ENCODE assay signal across 25 mouse cellular contexts in the genomic region with DNA sequence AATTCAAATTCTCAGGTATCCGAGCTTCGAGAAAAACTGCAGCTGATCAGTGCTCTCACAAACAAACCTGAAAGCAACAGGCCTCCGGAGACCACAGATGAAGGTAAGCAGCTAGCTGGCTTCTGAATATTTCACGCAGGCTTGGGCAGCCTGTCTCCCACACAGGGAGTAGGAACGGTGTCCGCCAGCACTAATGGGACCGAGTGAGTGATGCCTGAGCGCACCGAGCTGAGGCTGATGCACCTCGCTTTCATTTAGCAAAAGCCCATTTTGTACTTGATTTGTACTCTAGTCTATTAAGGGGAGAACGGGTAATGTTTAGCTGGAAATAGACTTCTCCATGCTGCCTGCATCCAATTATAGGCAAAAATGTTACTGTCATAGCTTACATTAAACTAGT. TPM values are rescaled to one million over a fixed set of nuclear protein-coding genes. Genes with fewer than 3 reads are reported as not detected.
DNase-seq lines count a peak whose midpoint lies in the region; ATAC-seq lines count a peak whose summit lies in the region.
"Had no signal": no experiment of that assay in that cellular context is flagged by ENCODE, and none has a peak within 500 bp of the region (broad histone marks: within the 10 kb centered on the region; RNA-seq: fewer than 3 reads in every experiment).

No protein-coding gene starts in this region.

- whole genome bisulfite sequencing in hindbrain, embryonic 15.5 days = 81% methylated on average over 11 of the region's 11 CpGs
- WGBS in hindbrain, embryonic 10.5 days = 92% methylated on average over 11 of the region's 11 CpGs

- H3K9ac ChIP-seq in hindbrain, embryonic 15.5 days = no peak overlapping the region
- H3K9ac ChIP-seq: embryonic facial prominence, embryonic 13.5 days; embryonic facial prominence, embryonic 15.5 days; forebrain, embryonic 12.5 days had no signal

- H3K9me3 ChIP-seq in hindbrain, embryonic 15.5 days = no peaks in the 10 kb centered on the region
- no peaks in the 10 kb centered on the region for H3K9me3 ChIP-seq in hindbrain, embryonic 10.5 days
- H3K9me3 ChIP-seq: embryonic facial prominence, embryonic 13.5 days; embryonic facial prominence, embryonic 15.5 days; forebrain, embryonic 10.5 days; forebrain, embryonic 12.5 days had no signal

- 0 out of 2 replicates have a peak, but pooled peaks have one; percentile 38 for ATAC-seq in hindbrain, embryonic 15.5 days (ENCODE audit: low FRiP score, low read depth)
- ATAC-seq: forebrain, embryonic 14.5 days; forebrain, embryonic 16.5 days had no signal

- DNase-seq in heart, adult 11 months = peak; percentile 66
- no peak for DNase-seq in heart, postnatal 14 days
- no peak for DNase-seq in hindbrain, embryonic 10.5 days (ENCODE audit: low spot score)
- DNase-seq: adrenal gland, adult 2 months; adrenal gland, postnatal 10 days; adrenal gland, postnatal 25 days; cerebellum, adult 11 months; cerebellum, adult 18-20 months; cerebellum, adult 8-10 months; cerebellum, adult 9-11 months; cerebellum, postnatal 14 days; cerebellum, postnatal 36 days; embryo, embryonic 11 days had no signal

- H3K36me3 ChIP-seq in hindbrain, embryonic 15.5 days = peaks cover 41% of the 10 kb centered on the region
- H3K36me3 ChIP-seq in hindbrain, embryonic 10.5 days = peaks cover 90% of the 10 kb centered on the region

- no peak overlapping the region for H3K27ac ChIP-seq in hindbrain, embryonic 15.5 days (replicated peaks)
- no peak overlapping the region for H3K27ac ChIP-seq in hindbrain, embryonic 10.5 days
- H3K27ac ChIP-seq: embryonic facial prominence, embryonic 13.5 days; embryonic facial prominence, embryonic 15.5 days; forebrain, embryonic 10.5 days; forebrain, embryonic 12.5 days had no signal

- no peak overlapping the region for H3K4me3 ChIP-seq in hindbrain, embryonic 15.5 days
- no peak overlapping the region for H3K4me3 ChIP-seq in hindbrain, embryonic 10.5 days
- H3K4me3 ChIP-seq: embryonic facial prominence, embryonic 13.5 days; embryonic facial prominence, embryonic 15.5 days; erythroblast, embryonic 14.5 days; forebrain, embryonic 10.5 days; forebrain, embryonic 12.5 days had no signal

- H3K4me2 ChIP-seq in hindbrain, embryonic 15.5 days = no peak overlapping the region
- H3K4me2 ChIP-seq: embryonic facial prominence, embryonic 13.5 days; embryonic facial prominence, embryonic 15.5 days; forebrain, embryonic 12.5 days had no signal

- intact Hi-C loops in heart, postnatal 14 days (cut with DNase I) = no loop called here

- H3K27me3 ChIP-seq in hindbrain, embryonic 15.5 days = no peaks in the 10 kb centered on the region
- H3K27me3 ChIP-seq in hindbrain, embryonic 10.5 days (ENCODE audit: insufficient read depth, poor library complexity, severe bottlenecking) = no peaks in the 10 kb centered on the region
- H3K27me3 ChIP-seq: embryonic facial prominence, embryonic 13.5 days; embryonic facial prominence, embryonic 15.5 days; forebrain, embryonic 12.5 days had no signal

- H3K4me1 ChIP-seq in hindbrain, embryonic 15.5 days (replicated peaks) = no peaks in the 10 kb centered on the region
- 0 out of 2 replicates have a peak, but pooled peaks cover 6% of the 10 kb centered on the region for H3K4me1 ChIP-seq in hindbrain, embryonic 10.5 days (replicated peaks)
- H3K4me1 ChIP-seq: forebrain, embryonic 10.5 days; forebrain, embryonic 12.5 days had no signal

RNA-seq across cellular contexts. Expression of a gene that starts 16.2 kb away (rescaled TPM):
- total RNA-seq in heart, postnatal 14 days (2021) = under 1 TPM in 1 of 2 experiments, not detected in 1; 0.39 TPM
- polyA plus RNA-seq in hindbrain, embryonic 15.5 days (2015; fragmentation: Nextera tagmentation; extraction: Ambion mirVana) = 0.83 and 0.91 TPM in 2 replicates
- polyA plus RNA-seq in hindbrain, embryonic 10.5 days (2016; fragmentation: Nextera tagmentation; extraction: Ambion mirVana) = 0.20 TPM in 1 of 2 replicates, not detected in the other
- total RNA-seq: ES-E14, MEL had no signal
- polyA plus RNA-seq: C2C12; embryonic facial prominence, embryonic 11.5 days; erythroblast, embryonic 14.5 days; forebrain, embryonic 14.5 days had no signal

RNA-seq across cellular contexts. Expression of a gene that starts 20.0 kb away (rescaled TPM):
- total RNA-seq in heart, postnatal 14 days (2021) = 10 to 100 TPM; 60.6 to 63.0 TPM
- 36.9 and 39.9 TPM in 2 replicates for polyA plus RNA-seq in hindbrain, embryonic 15.5 days (2015; fragmentation: Nextera tagmentation; extraction: Ambion mirVana)
- 38.3 and 49.9 TPM in 2 replicates for polyA plus RNA-seq in hindbrain, embryonic 10.5 days (2016; fragmentation: Nextera tagmentation; extraction: Ambion mirVana)

RNA-seq across cellular contexts. Expression of a gene that starts 27.0 kb away (rescaled TPM):
- total RNA-seq in heart, postnatal 14 days (2021) = 10 to 100 TPM; 34.0 to 35.3 TPM
- polyA plus RNA-seq in hindbrain, embryonic 15.5 days (2015; fragmentation: Nextera tagmentation; extraction: Ambion mirVana) = 18.8 and 19.1 TPM in 2 replicates
- polyA plus RNA-seq in hindbrain, embryonic 10.5 days (2016; fragmentation: Nextera tagmentation; extraction: Ambion mirVana) = 31.0 and 33.7 TPM in 2 replicates
